Comparison of ENCODE assay signal across 8 mouse cellular contexts in genomic region chr4:35226496-35226992, GRCm38 (mm10). TPM values are rescaled to one million over a fixed set of nuclear protein-coding genes. Genes with fewer than 3 reads are reported as not detected.
DNase-seq lines count a peak whose midpoint lies in the region; ATAC-seq lines count a peak whose summit lies in the region.

No protein-coding gene starts in this region.

- H3K4me1 ChIP-seq in forebrain, embryonic 15.5 days: peaks cover 9% of the 10 kb centered on the region

- 13% methylated on average over 9 of the region's 9 CpGs for WGBS in forebrain, embryonic 15.5 days
- 9% methylated on average over 9 of the region's 9 CpGs for WGBS in macrophage (ENCODE audit: missing documents)

- peak overlapping the region; percentile 81 for H3K4me3 ChIP-seq in forebrain, embryonic 15.5 days
- H3K4me3 ChIP-seq in macrophage (ENCODE audit: inconsistent target): peak overlapping the region; percentile 74

- peak overlapping the region; percentile 61 for H3K4me2 ChIP-seq in forebrain, embryonic 15.5 days (replicated peaks)

- no peaks in the 10 kb centered on the region for H3K9me3 ChIP-seq in forebrain, embryonic 15.5 days

- H3K36me3 ChIP-seq in forebrain, embryonic 15.5 days: no peaks in the 10 kb centered on the region
- H3K36me3 ChIP-seq in macrophage (ENCODE audit: inconsistent target): no peaks in the 10 kb centered on the region

- H3K27ac ChIP-seq in forebrain, embryonic 15.5 days (replicated peaks): peak overlapping the region; percentile 90
- peak overlapping the region; percentile 65 for H3K27ac ChIP-seq in macrophage

- H3K79me2 ChIP-seq in macrophage (ENCODE audit: inconsistent target): peaks cover 36% of the 10 kb centered on the region

- peak; percentile 0 for DNase-seq in embryo, embryonic 11.5 days (ENCODE audit: low read depth, low spot score)
- no peak for DNase-seq in embryo, embryonic 11 days
- peak; percentile 81 for DNase-seq in CD4-positive, CD25-positive, alpha-beta regulatory T cell, adult 2 months (ENCODE audit: low read depth, low spot score)
- DNase-seq in frontal cortex, postnatal 10 days (ENCODE audit: low spot score in 2 of 2): no peak
- DNase-seq in adrenal gland, postnatal 4 days (ENCODE audit: low spot score in 2 of 2): no peak
- DNase-seq in adrenal gland, adult (ENCODE audit: inconsistent age in 2 of 2, low spot score in 1 of 2): no peak

- peak; percentile 76 for ATAC-seq in forebrain, embryonic 15.5 days (replicated peaks)

- no peaks in the 10 kb centered on the region for H3K27me3 ChIP-seq in forebrain, embryonic 15.5 days

- H3K9ac ChIP-seq in forebrain, embryonic 15.5 days (replicated peaks): peak overlapping the region; percentile 54

RNA-seq across cellular contexts. Expression of gene C9orf72, which starts 0.6 kb away (rescaled TPM):
- 41.2 and 45.2 TPM in 2 replicates for polyA plus RNA-seq in forebrain, embryonic 15.5 days (2015; fragmentation: Nextera tagmentation; extraction: Ambion mirVana)
- 100 to 1,000 TPM; 133 to 546 (median 229) TPM for total RNA-seq in macrophage (2018; cell fraction: chromatin; rRNA removed)
- 100 to 1,000 TPM in 5 of 26 experiments, 10 to 100 TPM in 21; 40.7 to 118 (median 60.3) TPM for total RNA-seq in macrophage (2018; cell fraction: cytosol; rRNA removed)
- total RNA-seq in macrophage (2018; cell fraction: nucleus; rRNA removed): 100 to 1,000 TPM; 105 to 373 (median 176) TPM
- 28.5 to 37.9 TPM (median 34.2 TPM) in 3 replicates for polyA plus RNA-seq in macrophage (2018)
- 10 to 100 TPM; 17.9 to 19.9 TPM for total RNA-seq in adrenal gland, postnatal 4 days (2021)

Comparison
In these comparisons a context has a peak if more than half of its experiments do, and no peak if none do; other contexts are left out.
1. DNase-seq: peak in embryo, embryonic 11.5 days (single experiment) and CD4-positive, CD25-positive, alpha-beta regulatory T cell, adult 2 months (single experiment); none in embryo, embryonic 11 days (single experiment), frontal cortex, postnatal 10 days (0 of 2), adrenal gland, postnatal 4 days (0 of 2) and adrenal gland, adult (0 of 2).